Mouse (Mus musculus) right cerebral cortex, postnatal 4 days (tissue): Measurements from ENCODE around the gene Zdhhc11.
"Not testable (repeated sequence)": the region's sequence is repeated elsewhere in the genome, so short reads cannot be mapped to it uniquely, and the experiment has no call there.

Experiments used
- DNase-seq: peaks from one replicate; pipeline ENCODE4 v3.0.0-alpha.2; 2022

Zdhhc11 gene

GRCm38 (mm10) chr13:74008216-74008615, 44.6 kb downstream of the Zdhhc11 start:
- DNase-seq = not testable (repeated sequence)

DNA sequence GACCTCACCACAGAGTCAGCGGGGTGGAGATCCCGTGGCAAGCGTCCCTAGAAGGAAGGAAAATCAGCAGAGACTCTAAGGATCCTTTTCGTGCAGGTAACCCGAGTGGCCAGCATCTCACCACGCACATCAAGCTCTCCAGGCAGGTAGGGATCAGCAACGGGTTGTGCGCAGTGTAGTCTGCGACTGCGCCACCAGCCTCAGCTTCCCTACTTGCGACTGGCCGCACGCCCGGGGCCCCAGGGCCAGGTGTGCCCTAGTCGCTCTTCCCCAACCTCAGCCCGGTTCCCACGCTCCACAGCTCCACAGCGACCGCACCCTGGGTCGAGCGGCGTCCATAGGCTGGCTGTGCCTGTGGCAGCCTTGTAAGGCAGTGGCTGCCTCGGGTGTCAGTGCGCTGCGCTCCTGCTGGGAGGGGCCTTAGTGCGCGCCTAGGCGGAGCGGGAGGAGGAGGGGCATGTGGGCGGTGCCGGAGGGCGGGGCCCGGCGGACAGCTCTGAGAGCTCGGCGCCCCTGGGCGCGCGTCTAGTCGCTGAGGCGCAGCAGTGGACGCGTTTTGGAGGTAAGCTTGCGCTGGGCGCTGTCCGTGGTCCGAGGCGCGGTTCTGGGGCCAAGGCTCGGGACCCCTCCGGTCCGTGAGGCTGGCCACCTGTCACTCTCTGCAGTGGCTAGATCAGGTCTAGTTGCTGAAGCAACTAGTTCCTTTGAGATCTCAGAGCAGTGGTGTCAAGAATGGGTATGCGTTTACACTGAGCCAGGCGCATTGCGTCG, 45.5 kb downstream of the Zdhhc11 start, which contains the start of gene Tppp:
Tppp (plus strand) TSS at position 460 of the 771 bp plus-strand sequence.
- peak; percentile 84 for DNase-seq

DNA sequence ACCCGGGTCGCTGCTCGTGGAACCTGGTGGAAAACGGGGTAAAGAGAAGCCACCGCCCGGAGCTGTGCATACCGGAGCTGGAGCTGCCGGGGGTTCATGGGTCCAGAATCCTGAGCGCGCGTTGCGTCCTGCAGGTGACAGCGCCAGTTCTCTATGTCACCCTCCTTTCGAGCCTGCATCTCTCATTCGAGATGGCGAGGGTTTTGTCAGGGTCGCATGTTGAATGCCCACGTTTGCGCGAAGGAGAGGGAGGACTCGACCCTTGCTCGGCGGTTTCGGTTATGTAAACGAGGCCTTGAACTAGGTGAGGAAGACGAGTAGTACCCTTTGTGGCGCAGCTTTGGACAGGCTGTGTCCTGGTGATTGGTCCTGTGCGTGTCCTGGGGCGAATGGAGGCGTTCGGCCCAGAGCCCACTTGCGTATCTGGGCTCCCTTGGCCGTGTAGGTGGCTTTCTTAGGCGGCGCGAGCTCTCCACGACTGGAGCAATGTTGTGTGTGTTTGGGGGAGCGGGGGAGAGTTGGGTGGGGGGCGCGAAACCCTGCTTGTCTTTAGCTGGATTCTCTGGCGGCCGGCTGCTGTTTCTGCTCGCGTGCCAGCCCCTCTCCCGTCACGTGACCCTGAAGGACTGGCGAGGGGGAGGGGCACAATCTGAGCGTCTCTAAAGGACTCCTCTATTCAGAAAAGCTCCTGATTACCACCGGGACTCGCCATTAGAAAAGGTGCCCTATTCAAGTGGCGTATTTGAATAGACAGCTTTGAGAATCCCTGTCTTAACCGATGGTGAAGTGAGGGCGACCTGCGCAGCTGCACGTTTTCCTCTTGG, 46.4 kb downstream of the Zdhhc11 start:
- peak; percentile 82 for DNase-seq

GRCm38 (mm10) chr13:74010678-74011077, 47.0 kb downstream of the Zdhhc11 start:
- peak; percentile 18 for DNase-seq

DNA sequence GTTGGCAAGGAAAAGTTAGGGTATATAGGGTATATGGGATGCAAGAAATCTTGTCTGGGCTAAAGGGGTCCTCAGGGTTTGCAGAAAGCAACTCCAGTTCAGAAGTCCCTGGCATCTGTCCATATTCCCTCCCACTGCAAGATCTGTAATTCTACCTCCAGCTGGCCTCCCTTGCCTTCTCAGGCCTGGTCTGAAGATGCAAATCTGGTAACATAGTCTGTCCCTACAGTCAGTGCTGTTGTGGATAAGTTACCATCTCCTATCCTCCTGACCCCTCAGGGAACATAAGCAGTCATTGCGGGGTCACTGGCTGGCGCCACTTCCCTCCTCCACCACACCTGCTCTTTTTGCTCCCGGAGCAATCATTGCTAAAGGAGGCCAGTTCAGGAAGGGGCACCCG, 52.3 kb downstream of the Zdhhc11 start:
- no peak for DNase-seq

DNA sequence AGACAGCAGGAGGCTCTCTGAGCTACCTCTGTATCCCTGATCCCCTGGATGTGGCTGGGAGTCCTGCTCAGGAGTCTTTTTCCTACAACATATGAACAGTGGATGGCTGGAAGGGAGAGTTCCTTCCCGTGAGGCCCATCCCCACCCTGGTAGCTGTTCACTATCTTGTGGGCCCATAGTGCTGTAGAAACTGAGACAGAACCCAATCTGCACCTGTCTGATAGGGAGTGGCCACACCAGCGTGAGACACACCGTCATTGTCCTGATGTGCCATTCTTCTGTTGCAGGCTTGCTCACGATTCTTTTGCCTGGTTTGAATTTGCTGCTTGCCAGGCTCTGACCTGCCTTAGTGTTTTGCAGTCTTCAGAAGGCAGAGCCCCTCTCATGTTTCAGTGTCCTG, 53.8 kb downstream of the Zdhhc11 start:
- no peak for DNase-seq

DNA sequence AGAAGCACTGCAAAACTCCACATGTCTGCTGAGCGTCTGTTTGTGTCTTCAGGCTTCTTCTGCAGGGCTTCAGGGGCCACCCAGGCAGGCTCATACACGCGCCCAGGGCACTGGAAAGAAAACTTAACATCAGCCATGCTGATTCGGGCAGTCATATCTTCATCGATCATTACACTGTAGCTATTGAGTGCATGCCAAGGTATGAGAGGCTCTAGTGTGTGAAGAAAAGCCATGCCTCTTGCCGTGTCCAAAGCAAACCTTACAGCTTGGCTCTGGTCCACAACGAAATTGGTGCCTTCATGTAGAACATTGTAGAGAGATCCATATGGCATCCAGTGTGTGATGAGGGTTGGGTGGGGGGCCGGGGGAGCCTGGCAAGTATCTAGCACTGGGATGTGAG, 55.4 kb downstream of the Zdhhc11 start:
- not testable (repeated sequence) for DNase-seq

DNA sequence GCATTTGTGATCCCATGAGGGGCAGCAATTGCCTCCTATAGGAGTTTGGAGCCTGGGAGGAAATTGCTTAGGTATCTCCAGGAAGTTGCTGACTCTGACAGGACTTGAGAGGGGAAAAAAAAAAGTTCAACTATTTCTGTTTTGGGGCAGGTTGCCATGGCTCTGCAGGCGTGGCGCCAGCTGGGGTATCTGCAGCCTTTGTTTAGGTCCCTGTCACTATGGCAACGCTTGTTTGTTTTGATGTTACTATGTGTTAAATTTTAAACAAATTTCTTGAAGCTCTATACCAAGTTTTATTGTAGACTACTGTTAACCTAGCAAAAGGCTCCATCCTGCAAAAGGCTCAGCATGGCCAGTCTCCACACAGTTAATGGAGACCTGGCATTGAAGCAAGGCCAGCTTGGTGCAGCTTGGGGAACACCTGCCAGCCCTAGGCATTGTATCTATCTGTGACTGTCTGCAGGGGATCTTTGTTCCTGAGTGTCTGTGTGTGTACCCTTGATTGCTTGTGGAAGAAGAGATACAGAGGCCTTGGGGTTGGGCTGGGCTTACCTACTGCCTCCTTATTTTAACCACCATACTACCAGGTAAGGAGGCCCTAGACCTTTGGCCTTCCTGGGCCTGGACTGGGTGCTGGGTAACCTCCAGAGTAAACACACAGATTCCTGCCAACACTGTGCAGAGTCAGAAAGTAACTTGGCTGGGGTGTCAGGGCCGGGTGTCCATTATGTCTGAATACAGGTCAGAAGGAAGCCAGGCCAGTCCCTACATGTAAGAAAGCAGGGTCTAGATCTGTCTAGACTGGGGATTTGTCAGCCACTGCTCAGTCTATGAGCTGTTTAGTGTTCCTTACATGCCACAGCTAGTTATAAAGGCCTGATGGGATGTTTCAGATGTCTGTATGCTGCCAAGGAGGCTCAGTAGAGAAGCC, 61.8 kb downstream of the Zdhhc11 start:
- peak; percentile 43 for DNase-seq

DNA sequence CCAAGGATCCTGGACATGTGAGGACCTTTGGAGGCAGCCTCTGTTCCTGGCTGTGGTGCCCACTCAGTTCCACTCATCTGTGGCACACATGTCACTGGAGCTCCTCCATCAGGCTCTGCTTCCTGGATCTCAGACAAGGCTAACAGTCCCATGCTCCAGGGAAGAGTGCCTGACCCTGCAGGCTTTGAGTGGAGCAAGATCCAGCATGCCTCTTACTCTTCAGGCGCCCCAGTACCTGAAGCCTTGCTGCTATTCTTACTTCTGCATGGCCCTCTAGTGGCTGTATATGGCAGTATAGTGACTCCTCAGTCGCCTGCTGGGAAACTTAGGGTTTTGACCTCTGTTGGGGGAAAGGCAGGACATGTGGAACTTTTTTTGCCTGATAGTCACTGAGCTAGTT, 62.6 kb downstream of the Zdhhc11 start:
- peak; percentile 9 for DNase-seq

GRCm38 (mm10) chr13:74028116-74028515, 64.5 kb downstream of the Zdhhc11 start:
- DNase-seq = no peak

- DNase-seq = no peak
Observed at GRCm38 (mm10) chr13:74029013-74029412, 65.4 kb downstream of the Zdhhc11 start.

GRCm38 (mm10) chr13:74030691-74031090, 67.0 kb downstream of the Zdhhc11 start:
- no peak for DNase-seq

- DNase-seq = no peak
Observed at GRCm38 (mm10) chr13:74031133-74031532, 67.5 kb downstream of the Zdhhc11 start.

- DNase-seq = no peak
Observed at GRCm38 (mm10) chr13:74034756-74035155, 71.1 kb downstream of the Zdhhc11 start.

DNA sequence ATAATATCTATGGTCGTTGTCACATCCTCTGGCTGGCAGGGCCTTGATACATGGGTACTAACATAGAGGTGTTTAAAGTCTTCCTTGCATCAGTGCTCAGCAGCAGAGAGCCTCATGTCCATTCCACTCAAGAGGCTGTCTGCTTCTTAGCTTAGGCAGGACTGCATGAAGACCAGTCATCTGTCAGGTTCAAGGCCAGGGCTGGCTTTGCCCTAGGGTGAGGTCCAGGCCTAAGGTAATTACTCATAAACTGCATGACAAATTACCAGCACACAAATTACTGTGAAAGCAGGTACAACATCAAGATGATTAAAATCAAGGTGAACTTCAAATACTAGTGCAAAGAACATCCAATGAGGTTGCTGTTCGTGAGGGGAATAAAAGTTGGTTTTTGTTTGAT, 72.1 kb downstream of the Zdhhc11 start:
- no peak for DNase-seq

DNA sequence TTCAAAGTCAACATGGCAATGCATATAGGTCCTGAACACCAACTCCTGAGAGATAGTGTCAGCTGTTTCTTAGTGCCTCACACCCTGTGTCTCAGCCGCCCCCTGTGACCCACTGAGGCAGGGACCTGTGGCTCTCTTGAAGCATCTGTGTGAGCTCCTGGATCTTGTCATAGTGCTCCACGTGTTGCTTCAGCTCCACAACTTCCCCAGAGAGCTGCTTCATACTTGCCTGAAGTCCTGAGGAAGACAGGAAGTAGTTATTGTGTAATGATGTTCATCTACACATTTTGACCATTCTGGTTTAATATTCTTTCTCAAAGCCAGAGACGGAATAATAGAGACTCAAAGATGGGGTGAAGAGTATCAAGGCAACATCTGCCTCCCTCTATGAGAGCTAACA, 76.3 kb downstream of the Zdhhc11 start:
- no peak for DNase-seq
